Mouse (Mus musculus) common myeloid progenitor, adult 5-6 weeks (primary cell): ENCODE measurements around the gene Xbp1. TPM values are rescaled to one million over a fixed set of nuclear protein-coding genes. Genes with fewer than 3 reads are reported as not detected.
A peak's percentile ranks its signal among the peaks of the same experiment; 100 is the strongest.

Source experiments
- ATAC-seq: replicated peaks from 2 replicates; pipeline ENCODE4 v1.8.0; 2016; ENCODE audit warnings: low read depth, mild to moderate bottlenecking, moderate TSS enrichment, inconsistent platforms; ENCODE audit not compliant: poor library complexity, severe bottlenecking
- total RNA-seq: library from RNA; stranded (forward); fragments of 200-1000, 187-1606 nt; gene quantifications from 2 replicates; pipeline ENCODE4 v1.2.3, GENCODE M21; 2017

Gene Xbp1
- total RNA-seq, 1 experiment from 2014 or later = 72.0 TPM

DNA sequence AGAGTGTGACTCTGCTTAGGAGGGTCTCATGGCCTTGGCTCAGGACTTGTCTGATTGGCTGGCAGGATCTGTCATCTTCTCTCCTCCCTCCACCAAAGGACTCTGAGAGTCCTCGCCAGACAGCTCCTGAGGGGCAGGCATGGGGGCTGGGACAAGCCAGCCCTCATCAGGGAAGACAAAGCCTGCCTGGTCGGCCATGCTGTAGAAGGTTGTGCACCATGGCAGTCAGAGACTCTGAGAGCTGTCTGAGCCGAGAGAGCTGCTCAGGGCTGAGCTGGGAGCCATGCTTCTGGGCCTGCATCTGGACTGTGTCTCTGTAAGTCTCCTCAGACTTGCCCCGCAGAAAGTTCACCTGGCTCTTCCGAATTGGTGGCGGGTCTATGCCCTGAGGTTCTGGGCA lies 43.4 kb downstream of the Xbp1 start:
- ATAC-seq = no peak

DNA sequence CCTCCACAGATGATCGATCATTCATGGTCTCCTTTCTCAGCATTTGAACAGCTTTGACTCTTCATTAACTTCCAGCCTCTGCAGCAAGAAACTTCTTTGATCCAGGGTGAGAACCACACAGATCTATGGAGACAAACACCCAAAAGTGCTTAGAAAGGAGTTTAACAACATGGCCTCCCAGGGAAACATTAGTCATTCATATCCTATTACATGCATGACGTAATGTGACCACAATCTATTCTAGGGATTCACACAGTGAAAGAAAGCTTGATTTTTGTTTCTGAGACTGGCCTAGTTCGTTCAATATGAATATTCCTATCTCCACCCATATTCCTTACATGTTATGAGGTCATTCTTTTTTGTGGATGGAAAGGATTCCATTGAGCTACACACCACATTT lies 45.1 kb downstream of the Xbp1 start:
- no peak for ATAC-seq

DNA sequence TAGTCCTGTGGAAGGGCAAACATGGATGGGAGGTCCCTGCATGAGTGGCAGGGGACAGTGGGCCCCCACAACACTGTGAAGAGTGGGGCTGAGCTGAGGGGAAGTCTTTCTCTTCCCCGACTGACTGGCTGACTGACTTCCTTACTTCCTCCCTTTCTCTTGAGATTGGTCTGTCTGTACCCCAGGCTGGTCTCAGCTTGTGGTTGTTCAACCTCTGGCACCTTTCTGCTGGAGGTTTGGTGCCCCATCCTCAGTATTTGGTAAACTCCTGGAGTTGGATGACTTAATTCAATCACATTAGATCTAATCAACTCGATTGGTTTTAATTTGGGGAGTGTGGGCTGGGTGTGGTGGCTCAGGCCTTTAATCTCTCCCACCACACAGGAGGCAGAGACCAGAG lies 46.0 kb downstream of the Xbp1 start:
- ATAC-seq = 0 out of 2 replicates have a peak, but pooled peaks have one; percentile 33

DNA sequence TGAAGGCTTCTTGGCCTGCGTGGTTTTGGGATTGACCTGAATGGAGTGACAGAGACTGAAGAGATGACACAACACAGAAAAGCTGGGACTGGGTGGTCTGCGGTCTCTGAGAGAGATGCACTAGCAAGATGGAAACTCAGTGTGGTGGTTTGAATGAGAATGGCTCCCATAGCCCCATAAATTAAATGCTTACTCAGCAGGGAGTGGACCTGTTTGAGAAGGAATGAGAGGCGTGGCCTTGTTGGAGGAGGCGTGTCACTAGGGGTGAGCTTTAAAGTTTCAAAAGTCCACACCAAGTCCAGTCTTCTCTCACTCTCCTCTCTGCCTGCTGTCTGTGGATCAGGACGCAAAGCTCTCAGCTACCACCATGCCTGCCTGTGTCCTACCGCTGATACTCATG lies 47.2 kb downstream of the Xbp1 start:
- ATAC-seq = peak; percentile 20; the same call in 1 of the 2 replicates

DNA sequence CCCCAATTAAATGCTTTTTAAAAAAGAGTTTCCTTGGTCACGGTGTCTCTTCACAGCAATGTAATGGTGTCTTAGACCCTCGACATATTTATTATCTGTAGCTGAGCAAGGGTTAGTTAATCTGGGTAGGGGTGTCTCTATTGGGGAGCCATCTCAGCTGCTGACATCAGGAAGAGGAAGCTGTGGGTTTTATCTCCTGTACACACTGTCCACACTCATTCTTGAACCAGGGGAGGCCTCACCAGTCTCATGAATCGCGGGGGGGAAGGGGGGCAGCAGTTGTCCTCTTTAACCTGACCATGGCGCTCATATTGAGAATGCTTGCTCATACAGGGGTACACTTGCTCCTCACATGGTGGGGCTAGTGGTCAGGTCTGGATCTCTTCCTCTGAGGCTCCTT lies 47.6 kb downstream of the Xbp1 start:
- ATAC-seq = peak; percentile 73

DNA sequence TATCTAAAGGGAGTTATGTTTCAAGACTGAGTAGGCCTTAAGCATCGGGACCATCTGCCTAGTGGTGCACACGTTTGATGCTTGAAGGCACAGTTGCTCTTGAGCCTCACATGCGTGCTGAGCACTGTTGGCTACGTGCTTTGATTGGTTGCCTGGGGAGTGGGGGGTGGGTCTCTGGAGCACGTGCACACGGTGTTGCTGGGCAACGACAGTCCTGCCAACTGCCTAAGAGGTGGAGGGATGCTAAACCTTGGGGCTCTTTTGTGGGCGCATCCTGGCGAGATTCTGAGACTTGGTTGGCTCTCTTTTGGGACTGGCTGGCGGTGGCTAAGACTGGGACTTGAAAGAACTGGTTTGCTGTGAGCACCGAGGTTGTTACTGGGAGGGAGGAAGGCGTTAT lies 49.0 kb downstream of the Xbp1 start, which contains the start of gene Ankrd36:
Gene Ankrd36, plus strand, starts transcription at position 211 of the 400 bp plus-strand sequence.
- no peak for ATAC-seq

DNA sequence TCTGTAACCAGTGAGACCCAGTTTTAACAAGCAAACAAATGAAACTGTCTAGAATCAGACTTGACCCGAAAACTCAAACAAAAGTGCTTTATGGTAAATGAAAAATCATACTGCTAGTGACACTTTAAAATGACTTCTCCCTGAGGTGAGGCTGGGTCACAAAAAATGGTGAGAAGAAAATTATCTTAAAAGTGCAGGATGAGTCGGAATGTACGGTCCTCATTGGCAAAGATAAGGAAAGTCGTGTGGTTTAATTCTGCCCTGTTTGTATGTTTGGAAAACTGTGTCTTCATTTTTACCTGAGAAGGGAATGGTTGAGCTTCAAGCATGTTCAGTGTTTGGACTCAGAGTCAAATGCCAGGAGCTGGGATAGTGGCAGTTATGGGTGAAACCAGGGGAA lies 51.4 kb downstream of the Xbp1 start:
- ATAC-seq = no peak

DNA sequence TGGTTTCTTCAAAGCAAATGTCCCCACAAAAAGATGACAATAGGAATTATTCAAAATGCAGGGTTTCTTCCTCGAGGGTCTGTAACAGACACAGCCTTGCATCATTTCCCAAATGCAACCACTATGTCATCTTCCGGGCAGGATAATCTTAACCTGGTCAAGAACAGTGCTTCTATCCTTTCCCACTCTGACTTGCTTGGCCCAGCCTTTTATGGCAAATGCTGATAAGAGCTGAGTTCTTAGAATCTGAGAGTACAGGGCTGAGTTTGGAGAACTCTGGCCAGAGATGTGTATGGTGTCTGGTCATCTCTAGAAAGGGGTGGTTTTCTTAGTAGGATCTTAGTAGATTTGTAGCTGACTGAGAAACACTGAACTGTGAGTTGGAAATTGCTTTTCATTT lies 53.4 kb downstream of the Xbp1 start:
- no peak for ATAC-seq

DNA sequence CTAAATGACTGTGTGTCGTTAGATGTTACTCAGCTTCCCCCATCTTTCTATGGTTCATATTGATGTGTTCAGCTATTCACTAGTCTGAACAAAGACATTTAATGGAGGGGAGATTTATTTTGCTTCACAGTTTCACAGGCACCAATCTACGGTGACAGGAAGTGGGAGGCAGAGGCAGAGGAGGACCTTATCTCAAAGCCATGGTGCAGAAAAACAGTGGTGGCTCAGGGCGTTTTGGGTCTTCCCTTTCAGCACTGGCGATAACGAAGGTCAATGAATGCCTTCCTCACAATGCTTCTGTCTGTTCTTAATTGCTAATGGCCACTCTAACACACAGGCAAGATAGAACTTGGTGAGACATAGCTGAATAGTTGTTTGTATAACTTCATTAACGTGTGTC lies 54.6 kb downstream of the Xbp1 start:
- ATAC-seq = 0 out of 2 replicates have a peak, but pooled peaks have one; percentile 45

Other genes starting within 250 kb of the Xbp1 start
- 6.2 TPM in 2 replicates for gene Znrf3, start 75.8 kb upstream of the Xbp1 start, total RNA-seq
- gene Ccdc117, start 21.5 kb downstream of the Xbp1 start, total RNA-seq = 38.4 and 41.7 TPM in 2 replicates
- not detected in 2 replicates for gene Ankrd36, start 49.0 kb downstream of the Xbp1 start, total RNA-seq
- gene Mrps24, start 195.0 kb downstream of the Xbp1 start, total RNA-seq = 38.7 and 82.1 TPM in 2 replicates
- 7.4 and 10.5 TPM in 2 replicates for gene Urgcp, start 241.7 kb downstream of the Xbp1 start, total RNA-seq